Mouse (Mus musculus): ENCODE data around the gene Olfr1420. TPM values are rescaled to one million over a fixed set of nuclear protein-coding genes. Genes with fewer than 3 reads are reported as not detected.
"Not testable (repeated sequence)": the region's sequence is repeated elsewhere in the genome, so short reads cannot be mapped to it uniquely, and the experiment has no call there.

Olfr1420 gene
- polyA plus RNA-seq, 1 experiment from 2014 or later, result not detected

- Histone ChIP-seq H3K4me3 (peak overlapping the region; percentile 77), H3K27me3 (no peaks in the 10 kb centered on the region), H3K36me3 (peaks cover 14% of the 10 kb centered on the region), H3K9me3 (no peaks in the 10 kb centered on the region), H3K4me1 (replicated peaks) (peaks cover 32% of the 10 kb centered on the region), H3K9ac (peak overlapping the region; percentile 85), H3K4me2 (peak overlapping the region; percentile 67), H3K27ac (peak overlapping the region; percentile 92)
- 0% methylated on average over 40 of the region's 54 CpGs for WGBS
- peak; percentile 53 for ATAC-seq (ENCODE audit: low FRiP score)
Observed at GRCm38 (mm10) chr19:11912533-11913121, 26.3 kb downstream of the Olfr1420 start.

GRCm38 (mm10) chr19:11915804-11916203 is 29.4 kb downstream of the Olfr1420 start:
- H3K4me2 ChIP-seq, result no peak overlapping the region
- ATAC-seq (ENCODE audit: low FRiP score), result no peak
- H3K4me1 ChIP-seq (replicated peaks), result peaks cover 31% of the 10 kb centered on the region
- no peaks in the 10 kb centered on the region for H3K27me3 ChIP-seq
- H3K36me3 ChIP-seq, result peaks cover 24% of the 10 kb centered on the region
- H3K9ac ChIP-seq, result no peak overlapping the region
- no peak overlapping the region for H3K27ac ChIP-seq
- WGBS, result 22% methylated on average over 2 of the region's 2 CpGs
- H3K4me3 ChIP-seq, result no peak overlapping the region
- H3K9me3 ChIP-seq, result no peaks in the 10 kb centered on the region

GRCm38 (mm10) chr19:11922068-11922467 is 35.7 kb downstream of the Olfr1420 start:
- WGBS, result 95% methylated on average over 1 of the region's 1 CpGs
- no peaks in the 10 kb centered on the region for H3K4me1 ChIP-seq (replicated peaks)
- H3K4me2 ChIP-seq, result no peak overlapping the region
- H3K9me3 ChIP-seq, result no peaks in the 10 kb centered on the region
- no peak overlapping the region for H3K4me3 ChIP-seq
- H3K36me3 ChIP-seq, result peaks cover 66% of the 10 kb centered on the region
- no peak overlapping the region for H3K27ac ChIP-seq
- H3K27me3 ChIP-seq, result no peaks in the 10 kb centered on the region
- ATAC-seq (ENCODE audit: low FRiP score), result no peak
- no peak overlapping the region for H3K9ac ChIP-seq

- ATAC-seq (ENCODE audit: low FRiP score); H3K27me3 ChIP-seq; H3K27ac ChIP-seq; H3K9me3 ChIP-seq; H3K9ac ChIP-seq; H3K4me2 ChIP-seq; H3K4me3 ChIP-seq; H3K4me1 ChIP-seq (replicated peaks): not testable (repeated sequence)
- H3K36me3 ChIP-seq, result peaks cover 66% of the 10 kb centered on the region
- 96% methylated on average over 2 of the region's 2 CpGs for WGBS
Observed at GRCm38 (mm10) chr19:11922515-11922914, 36.1 kb downstream of the Olfr1420 start.

DNA sequence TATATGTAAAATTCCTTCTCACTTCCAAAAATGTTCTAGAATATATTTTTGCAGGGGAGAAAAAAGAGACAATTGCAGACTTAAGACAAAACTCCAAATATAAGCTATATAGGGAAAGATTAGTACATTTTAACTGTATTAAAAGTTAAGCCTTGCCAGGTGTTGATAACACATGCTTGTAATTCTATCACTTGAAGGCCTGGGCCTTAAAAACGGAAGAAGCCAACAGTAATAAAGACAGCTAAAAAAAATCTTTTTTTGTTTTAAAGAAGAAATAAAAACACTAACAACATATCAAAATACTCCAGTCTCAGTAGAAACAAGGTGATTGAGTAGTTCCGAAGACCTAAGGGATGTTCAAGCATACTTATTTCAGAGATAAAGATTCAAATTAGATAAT is 40.0 kb downstream of the Olfr1420 start:
- Histone ChIP-seq H3K4me3 (no peak overlapping the region), H3K27me3 (no peaks in the 10 kb centered on the region), H3K9me3 (no peaks in the 10 kb centered on the region), H3K27ac (no peak overlapping the region), H3K36me3 (peaks cover 85% of the 10 kb centered on the region), H3K9ac (no peak overlapping the region), H3K4me1 (replicated peaks) (no peaks in the 10 kb centered on the region), H3K4me2 (no peak overlapping the region)
- ATAC-seq (ENCODE audit: low FRiP score), result no peak
- 99% methylated on average over 2 of the region's 2 CpGs for WGBS

GRCm38 (mm10) chr19:11928025-11928748 is 41.8 kb downstream of the Olfr1420 start:
- H3K27ac ChIP-seq, result no peak overlapping the region
- no peaks in the 10 kb centered on the region for H3K27me3 ChIP-seq
- no peak overlapping the region for H3K4me2 ChIP-seq
- no peaks in the 10 kb centered on the region for H3K4me1 ChIP-seq (replicated peaks)
- H3K9ac ChIP-seq, result no peak overlapping the region
- H3K36me3 ChIP-seq, result peaks cover 85% of the 10 kb centered on the region
- WGBS, result 97% methylated on average over 4 of the region's 4 CpGs
- no peak overlapping the region for H3K4me3 ChIP-seq
- no peak for ATAC-seq (ENCODE audit: low FRiP score)
- no peaks in the 10 kb centered on the region for H3K9me3 ChIP-seq

DNA sequence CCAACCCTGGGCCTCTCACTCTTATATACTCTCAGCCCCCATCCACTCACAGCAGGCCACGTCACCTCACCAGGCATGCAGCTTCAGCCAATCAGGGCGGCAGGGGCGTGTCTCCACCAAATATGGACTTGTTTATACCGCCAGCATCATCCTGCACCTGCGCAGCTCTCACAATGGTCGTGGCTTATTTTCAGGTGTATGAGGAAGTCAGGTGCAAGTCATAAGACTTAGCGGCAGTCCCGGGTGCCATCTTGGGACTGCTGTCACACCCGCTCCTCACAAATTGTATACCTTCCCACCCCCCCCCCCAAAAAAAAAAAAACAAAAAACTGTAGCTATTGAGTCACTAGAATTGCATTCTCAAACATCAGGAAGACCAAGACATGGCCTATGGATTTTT is 60.1 kb downstream of the Olfr1420 start:
- WGBS, result 96% methylated on average over 9 of the region's 9 CpGs
- not testable (repeated sequence) for ATAC-seq (ENCODE audit: low FRiP score); H3K4me2 ChIP-seq; H3K4me3 ChIP-seq; H3K4me1 ChIP-seq (replicated peaks); H3K9me3 ChIP-seq; H3K27me3 ChIP-seq; H3K27ac ChIP-seq; H3K9ac ChIP-seq
- peaks cover 38% of the 10 kb centered on the region for H3K36me3 ChIP-seq

Small RNA genes lying within 50 kb of the gene (microRNA-seq; reads per million reads assigned to microRNA genes)
- gene Mir6994, result 11.9 reads per million, percentile 24 among the genes with 10 or more reads in this experiment

Other genes with a start within 250 kb of the Olfr1420 start
- not detected in 2 replicates for gene Ms4a3, start 245.7 kb upstream of the Olfr1420 start, polyA plus RNA-seq (2015; fragmentation: Nextera tagmentation; extraction: Ambion mirVana)
- not detected in 2 replicates for gene Oosp2, start 226.0 kb upstream of the Olfr1420 start, polyA plus RNA-seq (2015; fragmentation: Nextera tagmentation; extraction: Ambion mirVana)
- not detected in 2 replicates for gene Oosp1, start 195.4 kb upstream of the Olfr1420 start, polyA plus RNA-seq (2015; fragmentation: Nextera tagmentation; extraction: Ambion mirVana)
- gene Oosp3, start 189.5 kb upstream of the Olfr1420 start, polyA plus RNA-seq (2015; fragmentation: Nextera tagmentation; extraction: Ambion mirVana), result not detected in 2 replicates
- gene Gif, start 139.0 kb upstream of the Olfr1420 start, polyA plus RNA-seq (2015; fragmentation: Nextera tagmentation; extraction: Ambion mirVana), result not detected in 2 replicates
- gene Mrpl16, start 116.2 kb upstream of the Olfr1420 start, polyA plus RNA-seq (2015; fragmentation: Nextera tagmentation; extraction: Ambion mirVana), result 44.3 and 44.9 TPM in 2 replicates
- gene Stx3, start 67.2 kb upstream of the Olfr1420 start, polyA plus RNA-seq (2015; fragmentation: Nextera tagmentation; extraction: Ambion mirVana), result 11.3 and 12.8 TPM in 2 replicates
- gene Olfr1417, start 47.3 kb upstream of the Olfr1420 start, polyA plus RNA-seq (2015; fragmentation: Nextera tagmentation; extraction: Ambion mirVana), result not detected in 2 replicates
- not detected in 2 replicates for gene Olfr1418, start 25.5 kb upstream of the Olfr1420 start, polyA plus RNA-seq (2015; fragmentation: Nextera tagmentation; extraction: Ambion mirVana)
- gene Olfr1419, start 11.5 kb upstream of the Olfr1420 start, polyA plus RNA-seq (2015; fragmentation: Nextera tagmentation; extraction: Ambion mirVana), result not detected in 2 replicates
- gene Patl1, start 25.8 kb downstream of the Olfr1420 start, polyA plus RNA-seq (2015; fragmentation: Nextera tagmentation; extraction: Ambion mirVana), result 19.6 and 19.8 TPM in 2 replicates
- 3.9 and 4.3 TPM in 2 replicates for gene Osbp, start 79.4 kb downstream of the Olfr1420 start, polyA plus RNA-seq (2015; fragmentation: Nextera tagmentation; extraction: Ambion mirVana)
- not detected in 2 replicates for gene Olfr1423, start 154.8 kb downstream of the Olfr1420 start, polyA plus RNA-seq (2015; fragmentation: Nextera tagmentation; extraction: Ambion mirVana)
- not detected in 2 replicates for gene Olfr1424, start 176.1 kb downstream of the Olfr1420 start, polyA plus RNA-seq (2015; fragmentation: Nextera tagmentation; extraction: Ambion mirVana)
- gene Olfr1425, start 191.2 kb downstream of the Olfr1420 start, polyA plus RNA-seq (2015; fragmentation: Nextera tagmentation; extraction: Ambion mirVana), result not detected in 2 replicates
- not detected in 2 replicates for gene Olfr1426, start 205.4 kb downstream of the Olfr1420 start, polyA plus RNA-seq (2015; fragmentation: Nextera tagmentation; extraction: Ambion mirVana)
- gene Olfr1427, start 216.8 kb downstream of the Olfr1420 start, polyA plus RNA-seq (2015; fragmentation: Nextera tagmentation; extraction: Ambion mirVana), result not detected in 2 replicates
- not detected in 2 replicates for gene Olfr1428, start 229.3 kb downstream of the Olfr1420 start, polyA plus RNA-seq (2015; fragmentation: Nextera tagmentation; extraction: Ambion mirVana)
- gene Olfr76, start 236.6 kb downstream of the Olfr1420 start, polyA plus RNA-seq (2015; fragmentation: Nextera tagmentation; extraction: Ambion mirVana), result not detected in 2 replicates

Data from hindbrain, embryonic 13.5 days (tissue).